Mouse (Mus musculus): ENCODE data around the gene Erc2. TPM values are rescaled to one million over a fixed set of nuclear protein-coding genes. Genes with fewer than 3 reads are reported as not detected.

Gene Erc2
- total and polyA plus RNA-seq, 3 experiments = not detected

DNA sequence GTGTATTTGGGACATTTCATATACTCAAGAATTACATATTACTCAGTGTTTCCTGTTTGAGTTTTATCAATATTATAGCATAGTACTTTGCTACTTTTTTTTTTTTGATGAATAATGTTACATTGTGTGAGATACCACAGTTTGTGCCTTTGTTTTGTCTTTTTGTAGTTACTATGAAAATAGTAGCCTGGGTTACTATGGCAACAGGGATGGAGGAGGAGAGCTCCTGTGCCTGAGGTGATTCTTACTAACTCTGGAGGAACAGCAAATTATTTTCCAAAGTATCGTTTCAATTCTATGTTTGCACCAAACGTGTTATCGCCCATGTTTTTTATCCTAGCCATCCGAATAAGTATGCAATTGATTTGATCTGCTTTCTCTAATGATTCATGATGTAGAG lies 438.7 kb downstream of the Erc2 start:
- Histone ChIP-seq H3K27me3 (replicated peaks) (no peaks in the 10 kb centered on the region), H3K36me3 (replicated peaks in 1 of 2; ENCODE audit: control insufficient read depth in 1 of 2, insufficient read depth in 1 of 2, low read length in 1 of 2) (no peaks in the 10 kb centered on the region), H3K27ac (ENCODE audit: insufficient read depth, low read depth) (no peak overlapping the region), H3K4me1 (ENCODE audit: control insufficient read depth in 1 of 2, insufficient read depth in 2 of 2) (no peaks in the 10 kb centered on the region), H3K4me2 (ENCODE audit: insufficient read depth, low read depth, poor library complexity, severe bottlenecking) (no peak overlapping the region), H3K9ac (ENCODE audit: insufficient read depth, low read depth) (no peak overlapping the region), H3K4me3 (replicated peaks in 1 of 3; ENCODE audit: low read depth in 2 of 3, low read length in 2 of 3, poor library complexity in 1 of 3) (no peak overlapping the region), H3K9me3 (replicated peaks; ENCODE audit: low read length) (no peaks in the 10 kb centered on the region), H3K79me2 (replicated peaks; ENCODE audit: control insufficient read depth, extremely low read depth, insufficient read depth, poor library complexity, severe bottlenecking) (no peaks in the 10 kb centered on the region)
- TF ChIP-seq RAD21 (IDR thresholded peaks at IDR 0.05; ENCODE audit: low read depth, low read length) (no peak), KAT2A (IDR thresholded peaks at IDR 0.05; ENCODE audit: insufficient replicate concordance, low read length) (no peak), USF1 (IDR thresholded peaks at IDR 0.05; ENCODE audit: low read depth, low read length) (no peak), ETS1 (conservative IDR thresholded peaks at IDR 0.05; ENCODE audit: low read depth, low read length) (no peak), GABPA (IDR thresholded peaks at IDR 0.05; ENCODE audit: insufficient replicate concordance, low read depth, low read length) (no peak), E2F4 (IDR thresholded peaks at IDR 0.05; ENCODE audit: insufficient replicate concordance, low read depth, low read length) (no peak), MAZ (IDR thresholded peaks at IDR 0.05; ENCODE audit: low read depth, low read length) (no peak), ZNF384 (IDR thresholded peaks at IDR 0.05; ENCODE audit: low read depth, low read length) (no peak), TCF12 (IDR thresholded peaks at IDR 0.05; ENCODE audit: low read depth, low read length) (no peak), JUN (IDR thresholded peaks at IDR 0.05; ENCODE audit: insufficient read depth, low read depth, low read length) (no peak)
- dilution Hi-C loops (cut with MboI; ENCODE audit: extremely low pct_ligation_motif_present, extremely low pct_unique_long_range_greater_than_20kb, low sequenced_read_pairs) (no loop called here), in situ Hi-C loops (cut with MboI; ENCODE audit: low pct_ligation_motif_present, low pct_unique_long_range_greater_than_20kb, low sequenced_read_pairs) (no loop called here)
- no peak for DNase-seq (ENCODE audit: extremely low read depth)

DNA sequence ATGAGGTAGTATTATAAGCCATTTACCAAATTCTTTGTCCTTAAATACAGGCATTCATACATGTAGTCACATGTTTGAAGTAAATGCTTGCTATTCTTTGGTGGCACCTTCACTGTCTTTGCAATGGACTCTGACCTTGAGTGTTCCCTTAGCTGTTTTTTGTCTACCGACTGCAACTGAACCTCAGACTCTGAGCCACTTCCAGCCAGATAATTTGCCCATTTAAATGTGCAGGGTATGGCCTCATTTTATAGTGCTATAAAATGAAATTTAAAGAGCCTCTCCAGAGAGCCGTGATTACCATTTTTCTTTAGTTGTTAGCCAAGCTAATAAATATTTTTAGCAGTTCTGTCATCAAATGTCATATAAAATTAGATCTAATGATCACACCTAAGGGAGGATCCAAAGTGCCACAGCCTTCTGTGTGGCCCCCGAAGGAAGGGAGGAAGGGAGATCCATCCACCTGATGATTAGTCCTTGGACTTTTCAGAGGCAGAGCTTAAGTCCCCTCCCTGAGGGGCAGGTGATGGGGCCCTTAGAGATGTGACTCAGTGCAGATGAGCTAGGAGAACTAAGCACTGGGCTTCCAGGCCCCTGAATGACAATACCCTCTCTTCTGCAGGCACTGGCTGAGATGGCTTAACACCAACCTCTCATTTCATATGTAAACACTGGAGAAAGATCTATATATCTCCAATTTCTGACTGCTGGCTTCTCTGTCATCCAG lies 439.6 kb downstream of the Erc2 start:
- Histone ChIP-seq H3K9ac (ENCODE audit: insufficient read depth, low read depth) (no peak overlapping the region), H3K27me3 (replicated peaks) (no peaks in the 10 kb centered on the region), H3K4me1 (ENCODE audit: control insufficient read depth in 1 of 2, insufficient read depth in 2 of 2) (no peaks in the 10 kb centered on the region), H3K36me3 (replicated peaks in 1 of 2; ENCODE audit: control insufficient read depth in 1 of 2, insufficient read depth in 1 of 2, low read length in 1 of 2) (no peaks in the 10 kb centered on the region), H3K27ac (ENCODE audit: insufficient read depth, low read depth) (no peak overlapping the region), H3K4me2 (ENCODE audit: insufficient read depth, low read depth, poor library complexity, severe bottlenecking) (no peak overlapping the region), H3K79me2 (replicated peaks; ENCODE audit: control insufficient read depth, extremely low read depth, insufficient read depth, poor library complexity, severe bottlenecking) (no peaks in the 10 kb centered on the region), H3K9me3 (replicated peaks; ENCODE audit: low read length) (no peaks in the 10 kb centered on the region), H3K4me3 (replicated peaks in 1 of 3; ENCODE audit: low read depth in 2 of 3, low read length in 2 of 3, poor library complexity in 1 of 3) (no peak overlapping the region)
- no peak for DNase-seq (ENCODE audit: extremely low read depth)
- in situ Hi-C loops (cut with MboI; ENCODE audit: low pct_ligation_motif_present, low pct_unique_long_range_greater_than_20kb, low sequenced_read_pairs) = no loop called here
- TF ChIP-seq UBTF (IDR thresholded peaks at IDR 0.05; ENCODE audit: low read depth, low read length) (no peak), MEF2A (IDR thresholded peaks at IDR 0.05; ENCODE audit: borderline replicate concordance, low read depth, low read length) (no peak), USF1 (IDR thresholded peaks at IDR 0.05; ENCODE audit: low read depth, low read length) (no peak), BHLHE40 (IDR thresholded peaks at IDR 0.05; ENCODE audit: low read depth, low read length) (no peak), E2F4 (IDR thresholded peaks at IDR 0.05; ENCODE audit: insufficient replicate concordance, low read depth, low read length) (no peak), POLR2AphosphoS2 (IDR thresholded peaks at IDR 0.05; ENCODE audit: low read depth, low read length) (no peak), USF2 (conservative IDR thresholded peaks at IDR 0.05; ENCODE audit: low read depth, low read length) (no peak), RAD21 (IDR thresholded peaks at IDR 0.05; ENCODE audit: low read depth, low read length) (no peak), NELFE (IDR thresholded peaks at IDR 0.05; ENCODE audit: low read depth, low read length) (no peak), TCF12 (IDR thresholded peaks at IDR 0.05; ENCODE audit: low read depth, low read length) (no peak)
- dilution Hi-C loops (cut with MboI; ENCODE audit: extremely low pct_ligation_motif_present, extremely low pct_unique_long_range_greater_than_20kb, low sequenced_read_pairs) = no loop called here

Data from CH12.LX (cell line).